In genomic region chr11:102541471-102541870, GRCm38 (mm10) we compare ENCODE assay signal across 18 mouse cellular contexts. TPM values are rescaled to one million over a fixed set of nuclear protein-coding genes. Genes with fewer than 3 reads are reported as not detected.
DNase-seq lines count a peak whose midpoint lies in the region; TF ChIP-seq lines count a peak whose summit lies in the region.
"Had no signal": no experiment of that assay in that cellular context is flagged by ENCODE, and none has a peak within 500 bp of the region (broad histone marks: within the 10 kb centered on the region; RNA-seq: fewer than 3 reads in every experiment).

No protein-coding gene starts in this region.

- H3K4me3 ChIP-seq in kidney, adult 2 months (ENCODE audit: insufficient read depth, low read depth, low read length) = no peak overlapping the region
- H3K4me3 ChIP-seq: embryonic facial prominence, embryonic 10.5 days; forebrain, embryonic 13.5 days; heart, embryonic 13.5 days; hindbrain, embryonic 12.5 days had no signal

- peaks cover 18% of the 10 kb centered on the region; the same call in 1 of the 2 replicates for H3K4me1 ChIP-seq in kidney, adult 2 months (ENCODE audit: control insufficient read depth, insufficient read depth, low read length)

- 69% methylated on average over 5 of the region's 5 CpGs for WGBS in kidney, adult 2 months

- H3K27ac ChIP-seq in kidney, adult 2 months (ENCODE audit: insufficient read depth, low read depth, low read length) = no peak overlapping the region
- H3K27ac ChIP-seq: embryonic facial prominence, embryonic 10.5 days; forebrain, embryonic 13.5 days; heart, embryonic 13.5 days; hindbrain, embryonic 12.5 days had no signal

- TF ChIP-seq POLR2A in kidney, adult 2 months (IDR thresholded peaks at IDR 0.05; ENCODE audit: low read depth, low read length) = no peak

- TF ChIP-seq CTCF in kidney, adult 2 months (conservative IDR thresholded peaks at IDR 0.05; ENCODE audit: insufficient read depth, insufficient read length, low read depth, low read length) = no peak

- H3K27me3 ChIP-seq in kidney, adult 2 months (replicated peaks; ENCODE audit: control insufficient read depth, insufficient read depth, low read length) = no peaks in the 10 kb centered on the region
- H3K27me3 ChIP-seq: forebrain, embryonic 13.5 days; heart, embryonic 13.5 days; hindbrain, embryonic 12.5 days had no signal

- peak; percentile 17 for DNase-seq in kidney, adult 2 months
- DNase-seq in kidney, adult 9 months = no peak
- DNase-seq in lung, postnatal 36 days = peak; percentile 17
- no peak for DNase-seq in lung, postnatal 10 days
- DNase-seq in adrenal gland, postnatal 10 days = peak; percentile 56
- peak; percentile 60 to 68 for DNase-seq in adrenal gland, postnatal 36 days
- no peak for DNase-seq in layer of hippocampus, adult 9-10 months (ENCODE audit: low spot score)
- DNase-seq in right cerebral cortex, postnatal 36 days (ENCODE audit: low spot score in 2 of 2) = no peak
- DNase-seq: cerebellum, adult 18-20 months; cerebellum, postnatal 10 days; gastrocnemius, postnatal 10 days; heart, postnatal 4 days had no signal

- no peaks in the 10 kb centered on the region; the same call in 1 of the 2 replicates for H3K36me3 ChIP-seq in kidney, adult 2 months (ENCODE audit: control insufficient read depth, insufficient read depth, low read length)
- H3K36me3 ChIP-seq: hindbrain, embryonic 12.5 days had no signal

RNA-seq across cellular contexts. Expression of gene Gpatch8, which starts 14.7 kb away (rescaled TPM):
- 11.6 and 12.4 TPM in 2 replicates for polyA plus RNA-seq in kidney, adult 2 months (2012; rRNA removed)
- 10 to 100 TPM; 27.6 to 34.7 TPM for total RNA-seq in adrenal gland, postnatal 10 days (2021)
- 10 to 100 TPM; 25.9 to 31.1 TPM for total RNA-seq in adrenal gland, postnatal 36 days (2021)

RNA-seq across cellular contexts. Expression of gene Gm11627, which starts 37.8 kb away (rescaled TPM):
- 0.59 and 0.68 TPM in 2 replicates for polyA plus RNA-seq in kidney, adult 2 months (2012; rRNA removed)
- total RNA-seq in adrenal gland, postnatal 10 days (2021) = under 1 TPM; 0.51 to 0.64 TPM
- total RNA-seq in adrenal gland, postnatal 36 days (2021) = under 1 TPM in 1 of 2 experiments, not detected in 1; 0.69 TPM
- total RNA-seq: granulocyte monocyte progenitor cell, adult 5-6 weeks had no signal
- polyA plus RNA-seq: inflammation-experienced regulatory T-cells, adult 6 months had no signal

Comparison
In these comparisons a context has a peak if more than half of its experiments do, and no peak if none do; other contexts are left out.
1. DNase-seq: peak in kidney, adult 2 months (single experiment), lung, postnatal 36 days (single experiment), adrenal gland, postnatal 10 days (single experiment) and adrenal gland, postnatal 36 days (2 of 2); none in kidney, adult 9 months (single experiment), lung, postnatal 10 days (single experiment), layer of hippocampus, adult 9-10 months (single experiment) and right cerebral cortex, postnatal 36 days (0 of 2).